Mouse (Mus musculus): ENCODE data around the gene Hes2.

DNA sequence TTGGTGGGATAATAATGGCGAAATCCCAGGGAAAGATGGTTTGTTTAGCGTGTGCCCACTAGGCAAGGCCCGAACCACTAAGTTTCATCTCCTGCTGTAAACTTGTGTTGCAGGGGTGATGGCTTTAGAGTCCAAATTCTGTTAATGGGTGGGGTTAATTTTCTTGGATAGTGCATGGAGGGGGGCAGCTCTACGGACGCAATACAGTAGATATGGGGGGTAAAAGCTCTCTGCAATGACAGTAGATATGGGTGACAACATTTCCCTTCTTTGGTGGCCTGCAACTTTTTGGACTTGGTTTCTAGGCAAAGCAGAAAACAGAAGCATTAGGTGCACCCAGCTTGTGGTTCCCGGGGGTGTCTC lies 18.5 kb downstream of the Hes2 start:
- TF ChIP-seq CTCF (IDR thresholded peaks at IDR 0.05; ENCODE audit: low read depth): no peak
- no peak for TF ChIP-seq EP300 (IDR thresholded peaks at IDR 0.05; ENCODE audit: low read depth)
